12 mouse cellular contexts compared by ENCODE assay signal in the genomic region with DNA sequence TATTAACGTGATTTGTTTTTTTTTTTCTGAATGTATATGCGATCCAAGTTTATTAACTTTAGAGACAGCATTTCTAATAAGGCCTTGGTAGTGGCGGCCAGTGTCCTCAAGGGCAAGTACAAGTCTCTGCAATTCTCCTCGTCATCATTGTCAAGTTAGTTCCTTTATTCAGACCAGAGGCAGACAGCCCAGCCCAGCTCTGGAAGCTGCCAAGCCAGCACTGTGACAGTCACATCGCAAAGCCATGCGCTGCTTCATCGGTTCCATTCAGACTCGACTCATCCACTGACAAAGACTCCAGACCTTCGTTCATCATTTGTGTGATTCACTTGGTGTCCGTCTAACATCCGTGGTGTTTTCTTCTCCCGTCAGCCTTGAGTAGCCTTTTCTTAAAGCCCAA.
DNase-seq lines count a peak whose midpoint lies in the region; TF ChIP-seq lines count a peak whose summit lies in the region.
"Had no signal": no experiment of that assay in that cellular context is flagged by ENCODE, and none has a peak within 500 bp of the region (broad histone marks: within the 10 kb centered on the region; RNA-seq: fewer than 3 reads in every experiment).

No protein-coding gene starts in this region.

- 0 out of 2 replicates have a peak, but pooled peaks have one; percentile 3 for TF ChIP-seq CTCF in layer of hippocampus, adult 2 months (conservative IDR thresholded peaks at IDR 0.05)
- no peak for TF ChIP-seq CTCF in spleen, adult 2 months (IDR thresholded peaks at IDR 0.05; ENCODE audit: extremely low read depth, insufficient read depth, insufficient read length, insufficient replicate concordance)
- TF ChIP-seq CTCF in brain, embryonic 14.5 days (IDR thresholded peaks at IDR 0.05; ENCODE audit: borderline replicate concordance, extremely low read depth, insufficient read depth, insufficient read length) = no peak

- no peaks in the 10 kb centered on the region for H3K27me3 ChIP-seq in spleen, adult 2 months (ENCODE audit: control insufficient read depth, insufficient read depth, low read length)
- no peaks in the 10 kb centered on the region for H3K27me3 ChIP-seq in splenic B cell, adult 2 months (ENCODE audit: control insufficient read depth, insufficient read depth, low read length, poor library complexity, severe bottlenecking)
- H3K27me3 ChIP-seq: limb, embryonic 15.5 days; stomach, embryonic 15.5 days had no signal

- no peak for DNase-seq in layer of hippocampus, adult 2 months (ENCODE audit: low spot score in 2 of 2)
- DNase-seq in layer of hippocampus, adult 11-12 months (ENCODE audit: low spot score) = no peak
- DNase-seq in spleen, adult 2 months (ENCODE audit: low read depth in 1 of 2, low spot score in 2 of 2) = no peak
- no peak for DNase-seq in spleen, postnatal 10 days (ENCODE audit: low spot score in 2 of 2)
- peak; percentile 30 for DNase-seq in brain, embryonic 14.5 days (ENCODE audit: low read depth)
- DNase-seq in splenic B cell, adult 2 months (ENCODE audit: low read depth, low spot score) = peak; percentile 17
- no peak for DNase-seq in thymus, postnatal 36 days
- DNase-seq: cerebellum, adult 11 months; kidney, postnatal 10 days had no signal

- no peak overlapping the region; the same call in 1 of the 2 replicates for H3K4me3 ChIP-seq in layer of hippocampus, adult 2 months
- H3K4me3 ChIP-seq in spleen, adult 2 months (ENCODE audit: extremely low read depth, insufficient read depth, insufficient read length) = no peak overlapping the region
- H3K4me3 ChIP-seq: left cerebral cortex, adult 2 months; limb, embryonic 15.5 days; stomach, embryonic 15.5 days had no signal

- TF ChIP-seq POLR2A in spleen, adult 2 months (IDR thresholded peaks at IDR 0.05; ENCODE audit: low read depth, low read length) = no peak
- TF ChIP-seq POLR2A in brain, embryonic 14.5 days (IDR thresholded peaks at IDR 0.05; ENCODE audit: borderline replicate concordance, extremely low read depth, insufficient read depth, insufficient read length, poor library complexity, severe bottlenecking) = no peak

- peaks cover 12% of the 10 kb centered on the region; the same call in 1 of the 2 replicates for H3K4me1 ChIP-seq in spleen, adult 2 months (ENCODE audit: control insufficient read depth, insufficient read depth, insufficient read length)
- H3K4me1 ChIP-seq: limb, embryonic 15.5 days; stomach, embryonic 15.5 days had no signal

- H3K36me3 ChIP-seq in spleen, adult 2 months (ENCODE audit: control insufficient read depth, insufficient read depth, low read length) = no peaks in the 10 kb centered on the region
- no peaks in the 10 kb centered on the region for H3K36me3 ChIP-seq in splenic B cell, adult 2 months (ENCODE audit: control insufficient read depth, insufficient read depth, low read length, poor library complexity, severe bottlenecking)
- H3K36me3 ChIP-seq: stomach, embryonic 15.5 days had no signal

- 60% methylated on average over 12 of the region's 12 CpGs for WGBS in spleen, adult 2 months

- H3K27ac ChIP-seq in layer of hippocampus, adult 2 months = peak overlapping the region; percentile 59
- H3K27ac ChIP-seq in spleen, adult 2 months (ENCODE audit: insufficient read depth, low read length) = peak overlapping the region; percentile 47; the same call in 1 of the 2 replicates
- H3K27ac ChIP-seq: left cerebral cortex, adult 2 months; limb, embryonic 15.5 days; stomach, embryonic 15.5 days had no signal

Comparison
In these comparisons a context has a peak if more than half of its experiments do, and no peak if none do; other contexts are left out.
1. DNase-seq: peak in brain, embryonic 14.5 days (single experiment) and splenic B cell, adult 2 months (single experiment); none in layer of hippocampus, adult 2 months (0 of 2), layer of hippocampus, adult 11-12 months (single experiment), spleen, adult 2 months (0 of 2), spleen, postnatal 10 days (0 of 2) and thymus, postnatal 36 days (0 of 2).